Mouse (Mus musculus) midbrain, embryonic 14.5 days (tissue): ENCODE measurements at regions not wholly inside any gene's neighbourhood (a gene's known extent, or its start where the extent isn't known, plus 50 kb on each side); places are given as distances from the start of the nearest gene placed in this dataset.

Experiments used
- ATAC-seq: fragments of 200-750 bp; cut with Nextera tagmentation; 2 replicates; pipeline ENCODE4 v1.8.0; 2017; ENCODE audit warnings: moderate number of reproducible peaks, moderate library complexity; ENCODE audit not compliant: low FRiP score, low TSS enrichment
- DNase-seq: peaks from one replicate; pipeline ENCODE4 v3.0.0-alpha.2; 2015
- H3K27ac ChIP-seq: fragments of 300-500 bp; sonication (generic); replicated peaks from 2 replicates; pipeline ENCODE4 v1.5.1; 2014; ENCODE audit warnings: mild to moderate bottlenecking, low read depth, low read length, moderate library complexity
- H3K27me3 ChIP-seq: fragments of 300-500 bp; sonication (generic); 2 replicates; pipeline ENCODE4 v1.6.1; 2014; ENCODE audit warnings: low read length, control low read depth, mixed read lengths; ENCODE audit not compliant: control insufficient read depth, insufficient read depth
- H3K36me3 ChIP-seq: fragments of 300-500 bp; sonication (generic); 2 replicates; pipeline ENCODE4 v1.6.1; 2014; ENCODE audit warnings: low read length, control low read depth; ENCODE audit not compliant: control insufficient read depth, insufficient read depth
- H3K4me1 ChIP-seq: fragments of 300-500 bp; sonication (generic); 2 replicates; pipeline ENCODE4 v1.6.1; 2014; ENCODE audit warnings: mild to moderate bottlenecking, antibody characterized with exemption, low read length, control low read depth; ENCODE audit not compliant: control insufficient read depth, insufficient read depth
- H3K4me2 ChIP-seq: fragments of 300-500 bp; sonication (generic); 2 replicates; pipeline ENCODE4 v1.6.1; 2014; ENCODE audit warnings: mild to moderate bottlenecking, low read length, moderate library complexity
- H3K4me3 ChIP-seq: fragments of 300-500 bp; sonication (generic); replicated peaks from 2 replicates; pipeline ENCODE4 v1.5.1; 2014; ENCODE audit warnings: low read depth, low read length
- H3K9ac ChIP-seq: fragments of 300-500 bp; sonication (generic); replicated peaks from 2 replicates; pipeline ENCODE4 v1.6.1; 2014; ENCODE audit warnings: mild to moderate bottlenecking, low read length, moderate library complexity
- H3K9me3 ChIP-seq: fragments of 300-500 bp; sonication (generic); 2 replicates; pipeline ENCODE4 v1.6.1; 2016; ENCODE audit warnings: low read length, control low read depth, mixed read lengths; ENCODE audit not compliant: control insufficient read depth
- WGBS: fragments of 180-500 bp; shearing (Covaris S2); extraction: QIAGEN DNeasy Blood & Tissue Kit; methylation state at CpG from one replicate; pipeline ENCODE4 v1.1.7; 2014; 5-methylcytosine and 5-hydroxymethylcytosine counted together

DNA sequence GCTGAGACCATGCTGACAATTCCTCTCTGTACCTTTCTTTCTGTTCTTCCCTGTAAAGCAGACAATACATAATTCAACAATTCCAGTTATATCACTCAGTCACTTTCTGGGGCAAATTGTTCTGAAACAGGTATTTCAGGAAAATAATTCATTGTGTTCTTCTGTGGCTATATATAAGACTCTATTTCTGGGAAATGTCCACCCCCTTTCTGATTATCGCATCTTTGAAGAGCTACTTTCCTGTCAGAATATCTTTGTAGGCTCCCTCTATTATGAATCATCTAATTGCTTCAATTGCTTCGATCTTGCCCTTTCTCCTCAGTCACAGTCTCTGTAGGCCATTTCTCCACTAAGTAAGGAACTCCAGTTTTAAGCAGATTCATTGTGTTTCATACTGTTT, 1408.9 kb downstream of the Basp1 start:
- H3K36me3 ChIP-seq: no peaks in the 10 kb centered on the region

DNA sequence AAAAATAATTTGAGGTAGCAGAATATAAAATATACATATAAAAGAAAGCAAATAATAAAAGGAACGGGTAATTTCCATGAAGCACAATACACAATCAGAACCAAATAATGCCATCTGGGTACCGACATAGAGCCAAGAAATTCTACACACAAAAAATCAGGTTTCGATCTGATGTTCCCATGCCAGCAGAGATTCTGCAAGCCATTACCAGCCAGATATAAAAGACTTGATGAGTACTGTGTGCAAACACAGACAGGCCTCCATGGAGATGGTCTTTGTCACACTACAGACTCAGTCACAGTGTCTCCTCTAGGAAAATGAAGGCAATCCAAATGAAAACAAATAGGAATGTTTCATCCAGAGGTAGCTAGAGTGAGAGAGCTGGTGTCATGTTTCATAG, 1430.7 kb downstream of the Cdh18 start:
- no peak overlapping the region for H3K27ac ChIP-seq
- no peaks in the 10 kb centered on the region for H3K27me3 ChIP-seq
- no peaks in the 10 kb centered on the region for H3K36me3 ChIP-seq
- no peak overlapping the region for H3K9ac ChIP-seq
- H3K9me3 ChIP-seq: no peaks in the 10 kb centered on the region
- DNase-seq (no peak), ATAC-seq (no peak)
- no peak overlapping the region for H3K4me3 ChIP-seq
- no peaks in the 10 kb centered on the region for H3K4me1 ChIP-seq
- 92% methylated on average over 3 of the region's 3 CpGs for WGBS
- H3K4me2 ChIP-seq: no peak overlapping the region

More for the DNA sequence above, 1408.9 kb downstream of the Basp1 start:
- no peak overlapping the region for H3K4me3 ChIP-seq
- WGBS: 96% methylated on average over 2 of the region's 2 CpGs
- H3K27ac ChIP-seq: no peak overlapping the region
- ATAC-seq (no peak), DNase-seq (no peak)
- no peak overlapping the region for H3K9ac ChIP-seq
- no peak overlapping the region for H3K4me2 ChIP-seq
- H3K27me3 ChIP-seq: no peaks in the 10 kb centered on the region
- no peaks in the 10 kb centered on the region for H3K9me3 ChIP-seq
- H3K4me1 ChIP-seq: no peaks in the 10 kb centered on the region
